Comparison of ENCODE assay signal across 17 mouse cellular contexts in the genomic region with DNA sequence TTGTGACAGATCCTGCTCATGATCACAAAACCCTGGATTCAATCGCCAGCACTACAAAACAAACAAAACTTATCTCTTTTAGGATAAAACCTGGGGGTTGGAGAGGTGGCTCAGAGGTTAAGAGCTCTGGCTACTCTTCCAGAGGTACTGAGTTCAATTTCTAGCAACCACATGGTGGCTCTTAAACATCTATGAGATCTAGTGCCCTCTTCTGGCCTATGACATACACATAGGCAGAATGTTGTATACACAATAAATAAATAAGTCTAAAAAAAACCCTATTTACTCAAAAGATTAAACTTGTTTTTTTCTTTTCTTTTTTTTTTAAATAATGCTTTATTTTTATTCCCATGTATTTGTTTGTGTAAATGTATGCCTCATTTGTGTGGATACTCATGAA. TPM values are rescaled to one million over a fixed set of nuclear protein-coding genes. Genes with fewer than 3 reads are reported as not detected.
DNase-seq lines count a peak whose midpoint lies in the region; ATAC-seq and TF ChIP-seq lines count a peak whose summit lies in the region.
"Had no signal": no experiment of that assay in that cellular context is flagged by ENCODE, and none has a peak within 500 bp of the region (broad histone marks: within the 10 kb centered on the region; RNA-seq: fewer than 3 reads in every experiment).

No protein-coding gene starts in this region.

- ATAC-seq in midbrain, embryonic 14.5 days (ENCODE audit: low FRiP score, low TSS enrichment): no peak
- no peak for ATAC-seq in hindbrain, embryonic 13.5 days (ENCODE audit: low FRiP score)

- no peak overlapping the region for H3K4me3 ChIP-seq in heart, adult 2 months
- H3K4me3 ChIP-seq in midbrain, embryonic 14.5 days (replicated peaks; ENCODE audit: low read depth, low read length): no peak overlapping the region
- H3K4me3 ChIP-seq in midbrain, embryonic 10.5 days: no peak overlapping the region
- H3K4me3 ChIP-seq in hindbrain, embryonic 13.5 days: no peak overlapping the region
- H3K4me3 ChIP-seq: embryonic facial prominence, embryonic 12.5 days; forebrain, embryonic 10.5 days; limb, embryonic 13.5 days had no signal

- H3K27me3 ChIP-seq in heart, adult 2 months (ENCODE audit: control insufficient read depth, insufficient read depth, low read length): no peaks in the 10 kb centered on the region
- H3K27me3 ChIP-seq in midbrain, embryonic 14.5 days (ENCODE audit: control insufficient read depth, insufficient read depth, low read length): no peaks in the 10 kb centered on the region
- H3K27me3 ChIP-seq in midbrain, embryonic 10.5 days (ENCODE audit: low read depth, poor library complexity, severe bottlenecking): no peaks in the 10 kb centered on the region
- no peaks in the 10 kb centered on the region for H3K27me3 ChIP-seq in hindbrain, embryonic 13.5 days
- H3K27me3 ChIP-seq: embryonic facial prominence, embryonic 12.5 days; limb, embryonic 13.5 days had no signal

- no peaks in the 10 kb centered on the region for H3K79me2 ChIP-seq in heart, adult 2 months (replicated peaks; ENCODE audit: control insufficient read depth, insufficient read depth, low read length)

- DNase-seq in heart, adult 2 months: no peak
- no peak for DNase-seq in heart, postnatal 25 days (ENCODE audit: low spot score)
- DNase-seq in midbrain, embryonic 14.5 days: peak; percentile 25
- no peak for DNase-seq in midbrain, embryonic 10.5 days (ENCODE audit: low spot score)
- DNase-seq in ZHBTc4 (ENCODE audit: low read depth, low spot score): peak; percentile 42
- no peak for DNase-seq in testis, postnatal 10 days (ENCODE audit: low spot score)
- DNase-seq in cerebellum, postnatal 36 days: no peak
- DNase-seq: adrenal gland, postnatal 25 days; cerebellum, postnatal 14 days; heart, postnatal 36 days; kidney, adult 11 months; kidney, postnatal 4 days; thymus, postnatal 14 days had no signal

- no peak for TF ChIP-seq EP300 in heart, adult 2 months (IDR thresholded peaks at IDR 0.05; ENCODE audit: insufficient read depth, low read depth, low read length)

- peaks cover 2% of the 10 kb centered on the region for H3K4me1 ChIP-seq in heart, adult 2 months (ENCODE audit: control insufficient read depth, insufficient read depth, low read length)
- no peaks in the 10 kb centered on the region for H3K4me1 ChIP-seq in midbrain, embryonic 14.5 days (ENCODE audit: control insufficient read depth, insufficient read depth, low read length)
- peaks cover 11% of the 10 kb centered on the region for H3K4me1 ChIP-seq in midbrain, embryonic 10.5 days
- H3K4me1 ChIP-seq in hindbrain, embryonic 13.5 days (replicated peaks): peaks cover 11% of the 10 kb centered on the region
- H3K4me1 ChIP-seq: embryonic facial prominence, embryonic 12.5 days had no signal

- whole genome bisulfite sequencing in heart, adult 2 months: 79% methylated on average over 1 of the region's 1 CpGs
- WGBS in midbrain, embryonic 14.5 days: 95% methylated on average over 1 of the region's 1 CpGs
- 93% methylated on average over 1 of the region's 1 CpGs for WGBS in midbrain, embryonic 10.5 days
- WGBS in hindbrain, embryonic 13.5 days: 89% methylated on average over 1 of the region's 1 CpGs

- no peak overlapping the region for H3K9ac ChIP-seq in heart, adult 2 months (ENCODE audit: low read depth, low read length)
- no peak overlapping the region for H3K9ac ChIP-seq in midbrain, embryonic 14.5 days (replicated peaks; ENCODE audit: low read length)
- H3K9ac ChIP-seq in hindbrain, embryonic 13.5 days: no peak overlapping the region
- H3K9ac ChIP-seq: embryonic facial prominence, embryonic 12.5 days; limb, embryonic 13.5 days had no signal

- peak; percentile 54 for TF ChIP-seq CTCF in heart, adult 2 months (IDR thresholded peaks at IDR 0.05)

- no peak overlapping the region for H3K27ac ChIP-seq in heart, adult 2 months
- no peak overlapping the region for H3K27ac ChIP-seq in midbrain, embryonic 14.5 days (replicated peaks; ENCODE audit: low read depth, low read length)
- no peak overlapping the region for H3K27ac ChIP-seq in midbrain, embryonic 10.5 days (replicated peaks)
- no peak overlapping the region for H3K27ac ChIP-seq in hindbrain, embryonic 13.5 days
- H3K27ac ChIP-seq: embryonic facial prominence, embryonic 12.5 days; forebrain, embryonic 10.5 days; limb, embryonic 13.5 days had no signal

- H3K36me3 ChIP-seq in heart, adult 2 months (ENCODE audit: control insufficient read depth, insufficient read depth, low read length): peaks cover 10% of the 10 kb centered on the region
- peaks cover 68% of the 10 kb centered on the region for H3K36me3 ChIP-seq in midbrain, embryonic 14.5 days (ENCODE audit: control insufficient read depth, insufficient read depth, low read length)
- H3K36me3 ChIP-seq in midbrain, embryonic 10.5 days: peaks cover 86% of the 10 kb centered on the region
- H3K36me3 ChIP-seq in hindbrain, embryonic 13.5 days: peaks cover 66% of the 10 kb centered on the region

- intact Hi-C loops in heart, adult 2 months (cut with DNase I): no loop called here
- intact Hi-C loops in heart, postnatal 25 days (cut with DNase I): no loop called here

- H3K9me3 ChIP-seq in midbrain, embryonic 14.5 days (ENCODE audit: control insufficient read depth, low read length): no peaks in the 10 kb centered on the region
- no peaks in the 10 kb centered on the region for H3K9me3 ChIP-seq in midbrain, embryonic 10.5 days (replicated peaks)
- no peaks in the 10 kb centered on the region for H3K9me3 ChIP-seq in hindbrain, embryonic 13.5 days
- H3K9me3 ChIP-seq: embryonic facial prominence, embryonic 12.5 days; forebrain, embryonic 10.5 days; limb, embryonic 13.5 days had no signal

- no peak for TF ChIP-seq POLR2A in heart, adult 2 months (IDR thresholded peaks at IDR 0.05; ENCODE audit: insufficient read depth, low read depth, low read length)

- H3K4me2 ChIP-seq in midbrain, embryonic 14.5 days (ENCODE audit: low read length): no peak overlapping the region
- H3K4me2 ChIP-seq in hindbrain, embryonic 13.5 days: no peak overlapping the region
- H3K4me2 ChIP-seq: embryonic facial prominence, embryonic 12.5 days; limb, embryonic 13.5 days had no signal

RNA-seq across cellular contexts. Expression of gene Nemf, which starts 5.3 kb away (rescaled TPM):
- 10 to 100 TPM; 21.9 to 22.7 TPM for total RNA-seq in heart, adult 2 months (2021)
- polyA plus RNA-seq in heart, adult 2 months (2012; rRNA removed): 3.8 and 10.5 TPM in 2 replicates
- total RNA-seq in heart, postnatal 25 days (2021): 10 to 100 TPM; 24.0 to 24.4 TPM
- polyA plus RNA-seq in midbrain, embryonic 14.5 days (2014; fragmentation: Nextera tagmentation; extraction: Ambion mirVana): 78.8 and 87.1 TPM in 2 replicates
- 96.6 and 97.2 TPM in 2 replicates for polyA plus RNA-seq in midbrain, embryonic 10.5 days (2016; fragmentation: Nextera tagmentation; extraction: Ambion mirVana)
- polyA plus RNA-seq in hindbrain, embryonic 13.5 days (2015; fragmentation: Nextera tagmentation; extraction: Ambion mirVana): 90.8 and 98.8 TPM in 2 replicates

RNA-seq across cellular contexts. Expression of gene Arf6, which starts 20.3 kb away (rescaled TPM):
- 10 to 100 TPM; 35.0 to 38.7 TPM for total RNA-seq in heart, adult 2 months (2021)
- 30.3 and 32.9 TPM in 2 replicates for polyA plus RNA-seq in heart, adult 2 months (2012; rRNA removed)
- 10 to 100 TPM; 40.5 to 43.7 TPM for total RNA-seq in heart, postnatal 25 days (2021)
- polyA plus RNA-seq in midbrain, embryonic 14.5 days (2014; fragmentation: Nextera tagmentation; extraction: Ambion mirVana): 34.5 and 34.7 TPM in 2 replicates
- polyA plus RNA-seq in midbrain, embryonic 10.5 days (2016; fragmentation: Nextera tagmentation; extraction: Ambion mirVana): 32.2 and 34.4 TPM in 2 replicates
- 26.0 and 28.5 TPM in 2 replicates for polyA plus RNA-seq in hindbrain, embryonic 13.5 days (2015; fragmentation: Nextera tagmentation; extraction: Ambion mirVana)

RNA-seq across cellular contexts. Expression of gene Gm9887, which starts 20.6 kb away (rescaled TPM):
- under 1 TPM; 0.39 to 0.84 TPM for total RNA-seq in heart, adult 2 months (2021)
- polyA plus RNA-seq in heart, adult 2 months (2012; rRNA removed): 0.80 TPM in 1 of 2 replicates, not detected in the other
- total RNA-seq in heart, postnatal 25 days (2021): under 1 TPM; 0.60 to 0.61 TPM
- 0.51 and 0.53 TPM in 2 replicates for polyA plus RNA-seq in midbrain, embryonic 14.5 days (2014; fragmentation: Nextera tagmentation; extraction: Ambion mirVana)
- 1.2 and 1.3 TPM in 2 replicates for polyA plus RNA-seq in midbrain, embryonic 10.5 days (2016; fragmentation: Nextera tagmentation; extraction: Ambion mirVana)
- polyA plus RNA-seq in hindbrain, embryonic 13.5 days (2015; fragmentation: Nextera tagmentation; extraction: Ambion mirVana): 0.81 and 1.4 TPM in 2 replicates
- total RNA-seq: heart, postnatal 36 days had no signal

RNA-seq across cellular contexts. Expression of gene Klhdc2, which starts 55.2 kb away (rescaled TPM):
- 100 to 1,000 TPM in 1 of 2 experiments, 10 to 100 TPM in 1; 93.1 to 114 TPM for total RNA-seq in heart, adult 2 months (2021)
- polyA plus RNA-seq in heart, adult 2 months (2012; rRNA removed): 46.7 and 81.4 TPM in 2 replicates
- total RNA-seq in heart, postnatal 25 days (2021): 100 to 1,000 TPM; 103 to 105 TPM
- polyA plus RNA-seq in midbrain, embryonic 14.5 days (2014; fragmentation: Nextera tagmentation; extraction: Ambion mirVana): 313 and 329 TPM in 2 replicates
- polyA plus RNA-seq in midbrain, embryonic 10.5 days (2016; fragmentation: Nextera tagmentation; extraction: Ambion mirVana): 208 and 218 TPM in 2 replicates
- 294 TPM in 2 replicates for polyA plus RNA-seq in hindbrain, embryonic 13.5 days (2015; fragmentation: Nextera tagmentation; extraction: Ambion mirVana)

Comparison
In these comparisons a context has a peak if more than half of its experiments do, and no peak if none do; other contexts are left out.
1. DNase-seq: peak in midbrain, embryonic 14.5 days (single experiment) and ZHBTc4 (single experiment); none in heart, adult 2 months (0 of 2), heart, postnatal 25 days (single experiment), midbrain, embryonic 10.5 days (single experiment), testis, postnatal 10 days (single experiment) and cerebellum, postnatal 36 days (0 of 2).